In the genomic region with DNA sequence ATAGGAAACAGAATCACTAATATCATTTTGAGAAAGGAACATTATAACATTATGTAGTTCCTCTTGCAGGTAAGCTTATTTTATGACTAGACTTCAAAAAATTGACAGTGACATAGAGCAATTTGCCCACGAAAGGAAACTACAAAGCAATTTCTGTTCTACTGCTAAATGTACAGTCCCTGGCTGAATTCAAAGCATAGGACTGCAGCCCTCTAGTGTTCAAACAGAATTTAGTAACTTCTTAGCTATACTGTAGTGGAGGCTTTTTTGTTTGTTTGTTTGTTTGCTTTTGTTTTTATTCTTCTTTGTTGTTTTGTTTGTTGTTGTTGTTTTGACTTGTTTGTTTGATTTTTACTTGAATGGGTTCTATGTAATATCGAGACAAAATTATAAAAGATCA, we compare ENCODE assay signal across 13 mouse cellular contexts.
DNase-seq lines count a peak whose midpoint lies in the region; ATAC-seq and TF ChIP-seq lines count a peak whose summit lies in the region.
"Had no signal": no experiment of that assay in that cellular context is flagged by ENCODE, and none has a peak within 500 bp of the region (broad histone marks: within the 10 kb centered on the region; RNA-seq: fewer than 3 reads in every experiment).

No protein-coding gene starts in this region.

- no peak overlapping the region for H3K27ac ChIP-seq in gastrocnemius, adult 2 months
- H3K27ac ChIP-seq in lung, postnatal 0 days (ENCODE audit: low read length): no peak overlapping the region
- H3K27ac ChIP-seq: embryonic facial prominence, embryonic 13.5 days; hindbrain, embryonic 10.5 days; liver, embryonic 15.5 days had no signal

- H3K4me2 ChIP-seq in lung, postnatal 0 days (replicated peaks; ENCODE audit: low read depth, low read length): no peak overlapping the region
- H3K4me2 ChIP-seq: embryonic facial prominence, embryonic 13.5 days; liver, embryonic 15.5 days had no signal

- H3K4me1 ChIP-seq in lung, postnatal 0 days (ENCODE audit: insufficient read depth, low read depth, low read length): no peaks in the 10 kb centered on the region
- H3K4me1 ChIP-seq: embryonic facial prominence, embryonic 13.5 days; hindbrain, embryonic 10.5 days; liver, embryonic 15.5 days had no signal

- H3K9me3 ChIP-seq in lung, postnatal 0 days (ENCODE audit: low read length): no peaks in the 10 kb centered on the region
- H3K9me3 ChIP-seq: embryonic facial prominence, embryonic 13.5 days; hindbrain, embryonic 10.5 days; liver, embryonic 15.5 days had no signal

- CTCF ChIA-PET in Patski (lab: Charles Lee): interaction anchor here (1.1 to 1.5 kb wide), 4 partner anchors 12 to 319 kb away, joined by 3 to 4 read pairs (median 3); no protein-coding TSS in a partner anchor

- DNase-seq in gastrocnemius, adult 2 months: no peak
- DNase-seq in gastrocnemius, postnatal 25 days: no peak
- DNase-seq in lung, postnatal 0 days (ENCODE audit: low spot score): no peak
- no peak for DNase-seq in lung, postnatal 10 days
- DNase-seq in Patski (ENCODE audit: low read depth, low spot score): no peak
- peak; percentile 32 for DNase-seq in retina, embryonic 14.5 days (ENCODE audit: low spot score)
- DNase-seq in layer of hippocampus, adult 8-10 months (ENCODE audit: low spot score in 2 of 2): no peak
- no peak for DNase-seq in left cerebral cortex, adult 9 months (ENCODE audit: low spot score in 2 of 2)
- DNase-seq: adrenal gland, adult 2 months; kidney, postnatal 14 days had no signal

- no peak for TF ChIP-seq EP300 in lung, postnatal 0 days (IDR thresholded peaks at IDR 0.05)

- no peak overlapping the region for H3K4me3 ChIP-seq in gastrocnemius, adult 2 months
- H3K4me3 ChIP-seq in lung, postnatal 0 days (ENCODE audit: low read depth, low read length): no peak overlapping the region
- H3K4me3 ChIP-seq: embryonic facial prominence, embryonic 13.5 days; hindbrain, embryonic 10.5 days; liver, embryonic 15.5 days had no signal

- in situ Hi-C loops in Patski (cut with MboI; ENCODE audit: low pct_unique_long_range_greater_than_20kb): no loop called here

- no peaks in the 10 kb centered on the region for H3K27me3 ChIP-seq in lung, postnatal 0 days (replicated peaks; ENCODE audit: insufficient read depth, low read length)
- H3K27me3 ChIP-seq in Patski: peaks cover 3% of the 10 kb centered on the region
- H3K27me3 ChIP-seq: embryonic facial prominence, embryonic 13.5 days; liver, embryonic 15.5 days had no signal

- TF ChIP-seq CTCF in gastrocnemius, adult 2 months (IDR thresholded peaks at IDR 0.05): peak; percentile 9; the same call in 1 of the 2 replicates
- peak; percentile 26 for TF ChIP-seq CTCF in lung, postnatal 0 days (IDR thresholded peaks at IDR 0.05)
- TF ChIP-seq CTCF in Patski (IDR thresholded peaks at IDR 0.05): peak; percentile 41

- 72% methylated on average over 2 of the region's 2 CpGs for WGBS in lung, postnatal 0 days

- POLR2A ChIA-PET in Patski (lab: Charles Lee): no interaction called here

- no peak for ATAC-seq in lung, postnatal 0 days
- no peak for ATAC-seq in Patski

- H3K9ac ChIP-seq in lung, postnatal 0 days (replicated peaks; ENCODE audit: low read depth): no peak overlapping the region
- H3K9ac ChIP-seq: embryonic facial prominence, embryonic 13.5 days; liver, embryonic 15.5 days had no signal

- intact Hi-C loops in gastrocnemius, adult 2 months (cut with DNase I): no loop called here

- no peaks in the 10 kb centered on the region for H3K36me3 ChIP-seq in lung, postnatal 0 days (ENCODE audit: insufficient read depth, low read length)
- H3K36me3 ChIP-seq: embryonic facial prominence, embryonic 13.5 days; hindbrain, embryonic 10.5 days; liver, embryonic 15.5 days had no signal
